Mouse (Mus musculus) myocyte (in vitro differentiated cells): ENCODE data around the gene Ppp1r15a. TPM values are rescaled to one million over a fixed set of nuclear protein-coding genes. Genes with fewer than 3 reads are reported as not detected.

ENCODE experiments used
- H3K27me3 ChIP-seq: one replicate; pipeline ENCODE4 v1.6.1; 2011; ENCODE audit not compliant: control insufficient read depth, insufficient read depth, insufficient read length
- H3K36me3 ChIP-seq: one replicate; pipeline ENCODE4 v1.6.1; 2011; ENCODE audit not compliant: control insufficient read depth, insufficient read depth
- H3K4me2 ChIP-seq: one replicate; pipeline ENCODE4 v1.6.1; 2011; ENCODE audit warnings: low read depth, control low read depth
- H3K4me3 ChIP-seq: one replicate; pipeline ENCODE4 v1.5.1; 2011; ENCODE audit warnings: mild to moderate bottlenecking, control low read depth, moderate library complexity
- H3K79me2 ChIP-seq: one replicate; pipeline ENCODE4 v1.6.1; 2011; ENCODE audit not compliant: control insufficient read depth, insufficient read depth
- H3ac ChIP-seq: one replicate; pipeline ENCODE4 v1.6.1; 2011; ENCODE audit not compliant: control insufficient read depth, insufficient read length
- CEBPB ChIP-seq: IDR thresholded peaks from 2 replicates; pipeline ENCODE4 v1.6.1; 2011; ENCODE audit warnings: mild to moderate bottlenecking, moderate library complexity; ENCODE audit not compliant: poor library complexity, insufficient read depth, severe bottlenecking
- E2F4 ChIP-seq: IDR thresholded peaks from one replicate; pipeline ENCODE4 v1.6.1; 2011; ENCODE audit warnings: mild to moderate bottlenecking, control low read depth, moderate library complexity; ENCODE audit not compliant: insufficient read depth
- MAX ChIP-seq: IDR thresholded peaks from one replicate; pipeline ENCODE4 v1.6.1; 2011; ENCODE audit warnings: low read depth, mild to moderate bottlenecking, control low read depth
- MYOD1 ChIP-seq, 3 experiments: IDR thresholded peaks; one replicate each; pipeline ENCODE4 v1.6.1; 2011; ENCODE audit warnings: control low read depth in 2 of 3, low read depth in 2 of 3, mild to moderate bottlenecking in 2 of 3, moderate library complexity in 1 of 3; ENCODE audit not compliant: insufficient read length in 2 of 3, control insufficient read depth in 1 of 3
- MYOG ChIP-seq, 3 experiments: IDR thresholded peaks; one replicate each; pipeline ENCODE4 v1.6.1; 2011; ENCODE audit warnings: control low read depth in 2 of 3, low read depth in 2 of 3, mild to moderate bottlenecking in 2 of 3; ENCODE audit not compliant: insufficient read length in 2 of 3, control insufficient read depth in 1 of 3, insufficient read depth in 1 of 3
- POLR2A ChIP-seq: IDR thresholded peaks from one replicate; pipeline ENCODE4 v1.6.1; 2011; ENCODE audit warnings: low read depth, mild to moderate bottlenecking, control low read depth, moderate library complexity; ENCODE audit not compliant: insufficient read length
- POLR2AphosphoS2 ChIP-seq: IDR thresholded peaks from one replicate; pipeline ENCODE4 v1.6.1; 2011; ENCODE audit warnings: low read depth, control low read depth; ENCODE audit not compliant: insufficient read length
- REST ChIP-seq: IDR thresholded peaks from one replicate; pipeline ENCODE4 v1.6.1; 2011; ENCODE audit warnings: mild to moderate bottlenecking, control low read depth, moderate library complexity; ENCODE audit not compliant: insufficient read depth, insufficient read length
- SRF ChIP-seq: IDR thresholded peaks from one replicate; pipeline ENCODE4 v1.6.1; 2011; ENCODE audit warnings: low read depth; ENCODE audit not compliant: control insufficient read depth, insufficient read length
- TCF12 ChIP-seq: IDR thresholded peaks from one replicate; pipeline ENCODE4 v1.6.1; 2011; ENCODE audit warnings: mild to moderate bottlenecking, control low read depth; ENCODE audit not compliant: poor library complexity, insufficient read depth, severe bottlenecking
- TCF3 ChIP-seq: IDR thresholded peaks from one replicate; pipeline ENCODE4 v1.6.1; 2011; ENCODE audit warnings: low read depth, control low read depth; ENCODE audit not compliant: insufficient read length
- USF1 ChIP-seq: IDR thresholded peaks from one replicate; pipeline ENCODE4 v1.6.1; 2011; ENCODE audit warnings: low read depth, mild to moderate bottlenecking, control low read depth, moderate library complexity
- polyA plus RNA-seq: library from polyadenylated mRNA; unstranded; fragments of >200 nt; fragmentation: generic; extraction: Trizol; gene quantifications from one replicate; pipeline ENCODE4 v1.2.1, GENCODE M21; 2012; ENCODE audit warnings: missing spikeins

The Ppp1r15a gene
- 306 TPM for polyA plus RNA-seq

GRCm38 (mm10) chr7:45525809-45526473 is at the start of gene Ppp1r15a, which contains the start of gene Plekha4:
Gene Ppp1r15a, minus strand, starts transcription at chr7:45526268.
Gene Plekha4, plus strand, starts transcription at chr7:45526330.
- Histone ChIP-seq H3K79me2 (peaks cover 28% of the 10 kb centered on the region), H3ac (peak within 1 kb of the TSS; percentile 69), H3K4me3 (peak within 1 kb of the TSS; percentile 100), H3K4me2 (peak within 1 kb of the TSS; percentile 86), H3K36me3 (peaks cover 30% of the 10 kb centered on the region), H3K27me3 (no peaks in the 10 kb centered on the region)
- TF ChIP-seq MYOG (IDR thresholded peaks at IDR 0.05; ENCODE audit: control insufficient read depth in 1 of 3, insufficient read depth in 1 of 3, insufficient read length in 2 of 3, low read depth in 2 of 3) (no peak), POLR2AphosphoS2 (peak; percentile 100), TCF3 (no peak), SRF (peak; percentile 64), CEBPB (0 out of 2 replicates have a peak, but pooled peaks have one; percentile 29), TCF12 (no peak), POLR2A (peak; percentile 97), MYOD1 (IDR thresholded peaks at IDR 0.05; ENCODE audit: control insufficient read depth in 1 of 3, insufficient read length in 2 of 3, low read depth in 2 of 3) (peak in 1 of 3 experiments; percentile 1)

- H3K79me2 ChIP-seq = peaks cover 5% of the 10 kb centered on the region
- H3ac ChIP-seq = no peak overlapping the region
- no peak overlapping the region for H3K4me2 ChIP-seq
- H3K4me3 ChIP-seq = no peak overlapping the region
- no peaks in the 10 kb centered on the region for H3K36me3 ChIP-seq
- no peaks in the 10 kb centered on the region for H3K27me3 ChIP-seq
- TF ChIP-seq POLR2A (no peak), CEBPB (no peak), TCF12 (no peak), TCF3 (no peak), USF1 (no peak), MYOD1 (IDR thresholded peaks at IDR 0.05; ENCODE audit: control insufficient read depth in 1 of 3, insufficient read length in 2 of 3, low read depth in 2 of 3) (no peak), E2F4 (no peak), REST (no peak), POLR2AphosphoS2 (no peak), MAX (no peak), SRF (no peak), MYOG (IDR thresholded peaks at IDR 0.05; ENCODE audit: control insufficient read depth in 1 of 3, insufficient read depth in 1 of 3, insufficient read length in 2 of 3, low read depth in 2 of 3) (no peak)
These were observed 48.7 kb upstream of the Ppp1r15a start for GRCm38 (mm10) chr7:45574472-45575379.

DNA sequence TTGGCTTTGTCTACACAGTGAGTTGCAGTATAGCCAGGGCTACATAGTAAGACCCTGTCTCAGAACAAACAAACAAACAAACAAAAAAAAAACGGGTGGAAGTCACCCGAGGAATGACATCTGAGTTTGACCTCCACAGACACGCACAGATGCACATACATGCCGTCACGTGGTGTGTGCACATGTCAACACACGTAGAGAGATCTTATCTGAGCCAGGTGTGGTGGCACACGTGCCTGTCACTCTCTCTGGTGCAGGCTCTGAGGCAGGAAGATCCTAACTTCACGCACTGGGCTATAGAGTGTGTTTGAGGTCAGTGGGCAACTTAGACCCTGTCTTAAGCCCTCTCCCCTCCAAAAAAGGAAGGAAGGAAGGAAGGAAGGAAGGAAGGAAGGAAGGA is 47.9 kb upstream of the Ppp1r15a start:
- no peak for TF ChIP-seq CEBPB
- TF ChIP-seq TCF3 = no peak
- no peak for TF ChIP-seq USF1
- no peak overlapping the region for H3K4me2 ChIP-seq
- H3K4me3 ChIP-seq = no peak overlapping the region
- H3K36me3 ChIP-seq = no peaks in the 10 kb centered on the region
- peaks cover 5% of the 10 kb centered on the region for H3K79me2 ChIP-seq
- H3K27me3 ChIP-seq = no peaks in the 10 kb centered on the region
- no peak overlapping the region for H3ac ChIP-seq

DNA sequence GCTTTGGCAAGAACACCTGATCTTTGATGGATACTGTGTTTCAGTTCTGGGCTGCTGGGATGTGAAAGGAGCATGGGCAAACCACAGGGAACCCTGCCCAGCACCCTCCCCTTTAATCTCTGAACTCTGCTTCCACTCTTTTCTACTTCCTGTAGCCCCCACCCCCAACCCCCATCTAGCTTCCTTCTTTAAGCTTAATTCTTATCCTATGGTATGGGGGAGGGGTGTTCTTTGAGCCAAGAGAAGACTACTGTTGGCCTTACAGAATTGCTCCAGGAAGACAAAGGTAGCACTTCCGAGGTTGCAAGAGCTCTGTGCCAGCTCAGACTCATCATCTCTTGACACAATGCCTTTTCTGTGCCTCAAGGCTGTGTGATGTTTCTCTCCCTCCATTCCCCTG is 45.9 kb upstream of the Ppp1r15a start:
- no peak overlapping the region for H3K4me3 ChIP-seq
- H3K4me2 ChIP-seq = peak overlapping the region; percentile 8
- TF ChIP-seq MYOD1 (IDR thresholded peaks at IDR 0.05; ENCODE audit: control insufficient read depth in 1 of 3, insufficient read length in 2 of 3, low read depth in 2 of 3) = no peak
- TF ChIP-seq TCF12 = no peak
- no peak for TF ChIP-seq MYOG (IDR thresholded peaks at IDR 0.05; ENCODE audit: control insufficient read depth in 1 of 3, insufficient read depth in 1 of 3, insufficient read length in 2 of 3, low read depth in 2 of 3)
- H3ac ChIP-seq = no peak overlapping the region
- no peaks in the 10 kb centered on the region for H3K27me3 ChIP-seq
- no peaks in the 10 kb centered on the region for H3K36me3 ChIP-seq
- H3K79me2 ChIP-seq = peaks cover 5% of the 10 kb centered on the region
